Mouse (Mus musculus): ENCODE results near the gene Pgpep1. TPM values are rescaled to one million over a fixed set of nuclear protein-coding genes. Genes with fewer than 3 reads are reported as not detected.

Pgpep1 gene
- 30.2 and 44.4 TPM in 2 replicates for polyA plus RNA-seq (2011; ENCODE audit: insufficient read depth, insufficient read length, low read depth, missing spikeins)

DNA sequence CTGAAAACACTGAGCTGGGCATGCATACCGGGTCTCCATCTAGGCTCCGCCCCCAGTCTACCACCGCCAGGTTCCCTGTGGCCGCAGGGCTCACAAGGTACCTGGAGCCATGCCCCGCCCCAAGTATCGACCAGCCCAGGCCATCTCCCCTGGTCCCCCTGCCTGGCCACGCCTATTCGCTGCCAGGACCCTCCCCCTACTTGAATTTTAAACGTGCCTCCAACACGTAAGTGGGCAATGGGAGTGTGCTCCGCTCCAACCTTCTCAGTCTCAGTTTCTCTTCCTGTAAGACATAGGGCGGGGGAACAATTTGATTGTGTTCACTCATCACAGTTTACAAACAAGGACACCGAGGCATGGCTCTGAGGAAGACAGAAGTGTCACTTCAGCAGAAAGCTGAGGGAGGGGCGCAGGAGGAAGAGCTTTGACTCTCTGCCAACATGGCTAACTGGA, at the start of gene Pgpep1:
TSS of gene Pgpep1 (minus strand) at position 116 of the 453 bp plus-strand sequence.
- peak within 1 kb of the TSS; percentile 79 for H3K9ac ChIP-seq (ENCODE audit: low read depth, poor library complexity, severe bottlenecking)
- peak within 1 kb of the TSS; percentile 66 for H3K27ac ChIP-seq (ENCODE audit: insufficient read depth, low read length)
- peaks cover 12% of the 10 kb centered on the region for H3K36me3 ChIP-seq (ENCODE audit: control insufficient read depth, insufficient read depth, low read length, poor library complexity, severe bottlenecking)
- H3K9me3 ChIP-seq (replicated peaks; ENCODE audit: control insufficient read depth, insufficient read depth, low read length, poor library complexity, severe bottlenecking): no peaks in the 10 kb centered on the region
- TF ChIP-seq EP300 (IDR thresholded peaks at IDR 0.05; ENCODE audit: insufficient read depth, low read depth, low read length) (no peak), POLR2A (IDR thresholded peaks at IDR 0.05; ENCODE audit: insufficient read depth, low read length) (peak; percentile 53)
- H3K4me1 ChIP-seq (ENCODE audit: control insufficient read depth, insufficient read depth, low read length): peaks cover 1% of the 10 kb centered on the region
- H3K4me3 ChIP-seq (ENCODE audit: low read depth, low read length): peak within 1 kb of the TSS; percentile 92
- no peaks in the 10 kb centered on the region for H3K27me3 ChIP-seq (ENCODE audit: control insufficient read depth, insufficient read depth, low read length, poor library complexity, severe bottlenecking)

DNA sequence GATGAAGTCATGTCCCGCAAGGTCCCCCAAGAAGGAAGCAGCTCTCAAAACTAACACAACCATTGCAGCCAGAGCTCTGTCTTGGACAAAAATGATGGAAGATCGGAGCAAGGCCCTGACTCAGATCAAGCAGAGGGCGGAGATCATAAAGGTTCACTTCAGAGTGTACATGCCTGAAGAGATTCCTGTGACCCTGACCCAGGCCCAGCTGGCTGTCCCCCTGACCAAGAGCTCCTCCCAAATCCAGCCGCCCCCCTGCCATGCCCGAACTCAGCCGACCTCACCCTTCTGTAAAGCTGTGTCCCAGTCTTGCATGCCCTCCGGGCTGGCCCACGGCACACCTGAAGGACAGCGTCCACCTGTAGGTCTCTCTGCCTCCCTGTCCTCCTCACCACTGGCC, 49.6 kb upstream of the Pgpep1 start:
- Histone ChIP-seq H3K4me3 (ENCODE audit: low read depth, low read length) (no peak overlapping the region), H3K36me3 (ENCODE audit: control insufficient read depth, insufficient read depth, low read length, poor library complexity, severe bottlenecking) (no peaks in the 10 kb centered on the region), H3K27me3 (ENCODE audit: control insufficient read depth, insufficient read depth, low read length, poor library complexity, severe bottlenecking) (no peaks in the 10 kb centered on the region), H3K9me3 (replicated peaks; ENCODE audit: control insufficient read depth, insufficient read depth, low read length, poor library complexity, severe bottlenecking) (no peaks in the 10 kb centered on the region), H3K9ac (ENCODE audit: low read depth, poor library complexity, severe bottlenecking) (no peak overlapping the region), H3K27ac (ENCODE audit: insufficient read depth, low read length) (no peak overlapping the region), H3K4me1 (ENCODE audit: control insufficient read depth, insufficient read depth, low read length) (no peaks in the 10 kb centered on the region)
- TF ChIP-seq EP300 (IDR thresholded peaks at IDR 0.05; ENCODE audit: insufficient read depth, low read depth, low read length) (no peak), CTCF (IDR thresholded peaks at IDR 0.05; ENCODE audit: low read depth, low read length) (no peak), POLR2A (IDR thresholded peaks at IDR 0.05; ENCODE audit: insufficient read depth, low read length) (no peak)

DNA sequence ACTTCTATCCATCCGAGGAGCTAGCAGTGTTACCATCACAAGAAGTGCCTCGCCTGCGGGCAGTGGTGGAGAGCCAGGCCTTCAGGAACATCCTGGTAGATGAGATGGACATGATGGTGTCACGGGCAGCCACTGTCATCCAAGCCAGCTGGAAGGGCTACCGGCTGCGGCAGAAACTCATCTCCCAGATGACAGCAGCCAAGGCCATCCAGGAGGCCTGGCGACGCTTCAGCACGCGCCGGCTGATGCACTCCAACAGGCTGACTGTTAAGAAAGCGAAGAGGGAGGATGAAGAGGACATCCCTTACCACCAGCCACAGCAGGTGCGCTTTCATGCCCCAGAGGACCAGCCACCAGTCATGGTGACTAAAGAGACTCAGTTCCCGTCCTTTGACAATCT, 48.1 kb upstream of the Pgpep1 start:
- Histone ChIP-seq H3K4me1 (ENCODE audit: control insufficient read depth, insufficient read depth, low read length) (no peaks in the 10 kb centered on the region), H3K4me3 (ENCODE audit: low read depth, low read length) (no peak overlapping the region), H3K9ac (ENCODE audit: low read depth, poor library complexity, severe bottlenecking) (no peak overlapping the region), H3K9me3 (replicated peaks; ENCODE audit: control insufficient read depth, insufficient read depth, low read length, poor library complexity, severe bottlenecking) (no peaks in the 10 kb centered on the region), H3K27me3 (ENCODE audit: control insufficient read depth, insufficient read depth, low read length, poor library complexity, severe bottlenecking) (no peaks in the 10 kb centered on the region), H3K27ac (ENCODE audit: insufficient read depth, low read length) (no peak overlapping the region), H3K36me3 (ENCODE audit: control insufficient read depth, insufficient read depth, low read length, poor library complexity, severe bottlenecking) (no peaks in the 10 kb centered on the region)
- TF ChIP-seq EP300 (IDR thresholded peaks at IDR 0.05; ENCODE audit: insufficient read depth, low read depth, low read length): no peak
- TF ChIP-seq CTCF (IDR thresholded peaks at IDR 0.05; ENCODE audit: low read depth, low read length): no peak

DNA sequence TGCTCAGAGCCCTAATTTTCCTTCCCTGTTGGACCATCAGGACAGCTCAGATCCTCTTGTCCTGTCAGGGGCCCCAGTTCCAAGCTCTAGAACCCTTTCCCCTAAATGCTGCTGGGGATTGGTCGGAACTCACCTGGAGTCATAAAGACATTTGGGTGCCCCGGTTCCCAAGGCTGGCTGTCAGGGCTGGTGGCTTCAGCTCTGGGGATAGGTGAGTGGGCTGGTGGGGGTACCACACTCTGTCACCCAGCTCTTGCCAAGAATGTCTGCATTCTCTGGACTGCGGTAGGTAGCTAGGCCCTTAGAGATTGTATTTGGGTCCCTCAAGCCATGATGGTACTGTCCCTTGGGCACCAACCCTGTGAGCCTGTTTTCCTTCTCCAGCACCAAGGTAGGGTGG, 43.1 kb upstream of the Pgpep1 start, which contains the start of gene Iqcn:
TSS of gene Iqcn (plus strand) at position 171 of the 400 bp plus-strand sequence.
- Histone ChIP-seq H3K9ac (ENCODE audit: low read depth, poor library complexity, severe bottlenecking) (no peak within 1 kb of the TSS), H3K4me3 (ENCODE audit: low read depth, low read length) (no peak within 1 kb of the TSS), H3K4me1 (ENCODE audit: control insufficient read depth, insufficient read depth, low read length) (no peaks in the 10 kb centered on the region), H3K27me3 (ENCODE audit: control insufficient read depth, insufficient read depth, low read length, poor library complexity, severe bottlenecking) (no peaks in the 10 kb centered on the region), H3K9me3 (replicated peaks; ENCODE audit: control insufficient read depth, insufficient read depth, low read length, poor library complexity, severe bottlenecking) (no peaks in the 10 kb centered on the region), H3K27ac (ENCODE audit: insufficient read depth, low read length) (no peak within 1 kb of the TSS), H3K36me3 (ENCODE audit: control insufficient read depth, insufficient read depth, low read length, poor library complexity, severe bottlenecking) (no peaks in the 10 kb centered on the region)
- no peak for TF ChIP-seq EP300 (IDR thresholded peaks at IDR 0.05; ENCODE audit: insufficient read depth, low read depth, low read length)
- TF ChIP-seq CTCF (IDR thresholded peaks at IDR 0.05; ENCODE audit: low read depth, low read length): no peak
- TF ChIP-seq POLR2A (IDR thresholded peaks at IDR 0.05; ENCODE audit: insufficient read depth, low read length): no peak

DNA sequence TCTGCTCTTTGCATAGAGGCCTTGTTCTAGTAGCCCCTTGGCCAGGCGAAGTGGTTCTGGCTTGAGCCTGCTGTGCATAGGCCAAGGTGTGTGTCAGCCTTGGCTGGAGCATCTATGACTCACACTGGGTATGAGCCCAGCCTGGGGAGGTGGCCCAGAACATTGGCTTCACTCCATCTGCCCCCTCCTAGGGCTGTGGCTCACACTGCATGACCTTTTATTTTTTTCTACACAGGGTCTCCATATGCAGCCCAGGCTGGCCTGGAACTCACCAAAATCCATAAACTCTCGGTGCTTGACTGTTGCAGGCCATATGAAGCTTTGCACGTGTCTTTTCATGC, 42.6 kb upstream of the Pgpep1 start:
- Histone ChIP-seq H3K4me1 (ENCODE audit: control insufficient read depth, insufficient read depth, low read length) (no peaks in the 10 kb centered on the region), H3K9ac (ENCODE audit: low read depth, poor library complexity, severe bottlenecking) (no peak overlapping the region), H3K36me3 (ENCODE audit: control insufficient read depth, insufficient read depth, low read length, poor library complexity, severe bottlenecking) (no peaks in the 10 kb centered on the region), H3K9me3 (replicated peaks; ENCODE audit: control insufficient read depth, insufficient read depth, low read length, poor library complexity, severe bottlenecking) (no peaks in the 10 kb centered on the region), H3K27ac (ENCODE audit: insufficient read depth, low read length) (no peak overlapping the region), H3K27me3 (ENCODE audit: control insufficient read depth, insufficient read depth, low read length, poor library complexity, severe bottlenecking) (no peaks in the 10 kb centered on the region), H3K4me3 (ENCODE audit: low read depth, low read length) (no peak overlapping the region)
- no peak for TF ChIP-seq POLR2A (IDR thresholded peaks at IDR 0.05; ENCODE audit: insufficient read depth, low read length)
- TF ChIP-seq CTCF (IDR thresholded peaks at IDR 0.05; ENCODE audit: low read depth, low read length): no peak
- no peak for TF ChIP-seq EP300 (IDR thresholded peaks at IDR 0.05; ENCODE audit: insufficient read depth, low read depth, low read length)

DNA sequence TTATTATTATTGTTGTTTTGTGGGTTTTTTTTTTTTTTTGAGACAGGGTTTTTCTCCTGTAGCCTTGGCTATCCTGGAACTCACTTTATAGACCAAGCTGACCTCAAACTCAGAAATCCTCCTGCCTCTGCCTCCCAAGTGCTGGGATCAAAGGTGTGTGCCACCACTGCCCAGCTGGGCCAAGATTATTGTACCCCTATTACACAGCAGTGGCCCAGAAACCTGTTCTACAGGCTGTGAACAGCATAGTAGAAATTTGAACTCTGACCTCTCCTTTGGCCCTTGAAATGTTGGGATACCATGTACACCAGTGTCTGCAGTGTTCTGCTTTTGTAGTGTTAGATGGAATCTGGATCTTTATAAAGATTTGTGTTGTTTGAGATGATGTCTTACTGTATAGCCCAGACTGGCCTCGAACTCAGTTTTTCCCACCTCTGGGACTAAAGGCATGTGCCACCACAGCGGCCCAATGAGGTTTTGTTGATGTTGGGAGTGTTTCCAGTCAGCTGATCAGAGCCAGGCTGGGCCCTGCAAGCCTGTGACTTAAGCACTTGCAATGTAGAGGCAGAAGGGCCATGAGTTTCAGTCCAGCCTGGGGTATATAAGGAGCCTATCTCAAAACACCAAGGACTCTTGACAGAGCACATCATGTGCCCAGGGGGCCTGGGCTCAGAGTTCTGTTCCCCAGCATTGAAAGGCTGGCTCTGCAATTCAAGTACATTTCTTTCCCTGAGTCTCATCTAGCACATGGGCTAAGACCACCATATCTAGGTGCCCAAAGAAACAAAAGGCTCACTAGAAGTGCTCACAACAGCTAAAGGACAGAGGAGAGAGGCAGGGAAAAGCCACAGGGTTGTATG, 42.0 kb upstream of the Pgpep1 start:
- Histone ChIP-seq H3K27me3 (ENCODE audit: control insufficient read depth, insufficient read depth, low read length, poor library complexity, severe bottlenecking) (no peaks in the 10 kb centered on the region), H3K9me3 (replicated peaks; ENCODE audit: control insufficient read depth, insufficient read depth, low read length, poor library complexity, severe bottlenecking) (no peaks in the 10 kb centered on the region), H3K9ac (ENCODE audit: low read depth, poor library complexity, severe bottlenecking) (no peak overlapping the region), H3K4me1 (ENCODE audit: control insufficient read depth, insufficient read depth, low read length) (no peaks in the 10 kb centered on the region), H3K36me3 (ENCODE audit: control insufficient read depth, insufficient read depth, low read length, poor library complexity, severe bottlenecking) (no peaks in the 10 kb centered on the region), H3K27ac (ENCODE audit: insufficient read depth, low read length) (no peak overlapping the region), H3K4me3 (ENCODE audit: low read depth, low read length) (no peak overlapping the region)
- no peak for TF ChIP-seq EP300 (IDR thresholded peaks at IDR 0.05; ENCODE audit: insufficient read depth, low read depth, low read length)
- TF ChIP-seq CTCF (IDR thresholded peaks at IDR 0.05; ENCODE audit: low read depth, low read length): no peak
- no peak for TF ChIP-seq POLR2A (IDR thresholded peaks at IDR 0.05; ENCODE audit: insufficient read depth, low read length)

Data from ES-Bruce4 (cell line).